ENCODE assay signal across 9 mouse cellular contexts in the genomic region with DNA sequence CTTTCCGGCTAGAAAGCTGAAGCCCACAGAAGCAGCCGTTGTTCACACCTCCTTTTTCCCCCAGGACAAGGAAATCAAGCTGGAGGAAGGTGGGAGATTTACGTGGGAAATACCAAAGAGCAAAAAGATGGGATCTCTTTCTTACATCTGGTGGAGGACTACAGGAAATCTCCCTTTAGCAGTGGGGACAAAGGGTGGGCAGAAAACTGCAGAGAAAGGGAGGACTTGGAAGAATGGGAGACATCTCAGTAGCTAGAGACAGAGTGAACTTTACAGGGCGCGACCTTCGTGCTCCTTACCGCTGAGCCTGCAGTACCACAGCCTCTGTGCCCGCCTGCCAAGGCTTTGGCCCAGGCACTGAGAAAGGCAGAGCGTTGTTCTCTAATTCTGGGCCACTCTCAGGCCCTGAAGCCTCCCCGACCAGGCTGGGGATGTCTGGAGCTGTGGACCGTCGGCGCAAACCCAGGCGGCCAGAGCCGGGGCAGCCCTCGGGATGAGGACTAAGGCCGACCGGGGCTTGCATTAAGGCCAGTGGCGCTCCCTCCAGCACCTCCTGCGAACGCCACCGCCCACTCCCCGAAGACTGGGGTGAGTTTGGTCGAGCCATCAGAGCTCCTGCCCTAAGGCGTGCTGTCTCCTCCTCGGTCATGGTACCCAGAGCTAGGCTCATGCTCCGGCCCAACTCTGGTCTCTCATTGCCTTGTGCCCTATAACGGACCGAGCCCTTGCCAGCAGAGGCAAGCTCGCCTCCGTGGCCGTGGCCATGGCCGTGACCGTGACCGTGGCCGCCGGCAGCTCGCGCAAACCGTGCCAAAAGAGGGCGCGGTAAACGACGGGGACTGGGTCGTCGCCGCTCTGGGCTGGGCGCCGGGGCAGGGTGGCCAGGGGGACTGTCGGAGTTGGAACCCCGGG. TPM values are rescaled to one million over a fixed set of nuclear protein-coding genes. Genes with fewer than 3 reads are reported as not detected.
DNase-seq lines count a peak whose midpoint lies in the region; ATAC-seq and TF ChIP-seq lines count a peak whose summit lies in the region.
"Had no signal": no experiment of that assay in that cellular context is flagged by ENCODE, and none has a peak within 500 bp of the region (broad histone marks: within the 10 kb centered on the region; RNA-seq: fewer than 3 reads in every experiment).

No protein-coding gene starts in this region.

- peak overlapping the region; percentile 48 for H3K9ac ChIP-seq in heart, adult 2 months (ENCODE audit: low read depth, low read length)
- no peak overlapping the region for H3K9ac ChIP-seq in forebrain, embryonic 11.5 days (ENCODE audit: low read length)
- H3K9ac ChIP-seq in liver, embryonic 13.5 days: no peak overlapping the region

- TF ChIP-seq POLR2A in heart, adult 2 months (IDR thresholded peaks at IDR 0.05; ENCODE audit: insufficient read depth, low read depth, low read length): no peak

- no peaks in the 10 kb centered on the region for H3K79me2 ChIP-seq in heart, adult 2 months (replicated peaks; ENCODE audit: control insufficient read depth, insufficient read depth, low read length)

- no peak for TF ChIP-seq CTCF in heart, adult 2 months (IDR thresholded peaks at IDR 0.05)

- DNase-seq in heart, adult 2 months: no peak
- no peak for DNase-seq in heart, adult 8-10 months (ENCODE audit: low spot score)
- DNase-seq in B cell, adult 2 months: peak; percentile 17 to 18
- DNase-seq in forebrain, embryonic 11.5 days (ENCODE audit: low spot score): peak; percentile 64
- DNase-seq in liver, embryonic 13.5 days: no peak
- no peak for DNase-seq in cerebellum, adult 9-10 months
- no peak for DNase-seq in urinary bladder, adult 2 months (ENCODE audit: low spot score)
- DNase-seq in cerebellum, adult 9-11 months: no peak

- H3K4me2 ChIP-seq in forebrain, embryonic 11.5 days (ENCODE audit: low read depth, low read length, severe bottlenecking): peak overlapping the region; percentile 58
- peak overlapping the region; percentile 55 for H3K4me2 ChIP-seq in liver, embryonic 13.5 days

- no peaks in the 10 kb centered on the region for H3K9me3 ChIP-seq in forebrain, embryonic 11.5 days (ENCODE audit: control insufficient read depth, low read length)
- no peaks in the 10 kb centered on the region for H3K9me3 ChIP-seq in liver, embryonic 13.5 days (replicated peaks)

- H3K4me3 ChIP-seq in heart, adult 2 months: peak overlapping the region; percentile 39
- H3K4me3 ChIP-seq in forebrain, embryonic 11.5 days (ENCODE audit: low read depth, low read length): peak overlapping the region; percentile 36
- H3K4me3 ChIP-seq in liver, embryonic 13.5 days (replicated peaks): peak overlapping the region; percentile 38

- peaks cover 3% of the 10 kb centered on the region for H3K4me1 ChIP-seq in heart, adult 2 months (ENCODE audit: control insufficient read depth, insufficient read depth, low read length)
- peaks cover 30% of the 10 kb centered on the region for H3K4me1 ChIP-seq in forebrain, embryonic 11.5 days (replicated peaks; ENCODE audit: control insufficient read depth, insufficient read depth, low read length)
- H3K4me1 ChIP-seq in liver, embryonic 13.5 days (replicated peaks): peaks cover 34% of the 10 kb centered on the region

- no peak for ATAC-seq in forebrain, embryonic 11.5 days (replicated peaks; ENCODE audit: low FRiP score)
- no peak for ATAC-seq in liver, embryonic 13.5 days (ENCODE audit: low read depth)

- H3K27ac ChIP-seq in heart, adult 2 months: no peak overlapping the region
- H3K27ac ChIP-seq in forebrain, embryonic 11.5 days (ENCODE audit: low read depth, low read length): no peak overlapping the region
- H3K27ac ChIP-seq in liver, embryonic 13.5 days: no peak overlapping the region

- no peak for TF ChIP-seq EP300 in heart, adult 2 months (IDR thresholded peaks at IDR 0.05; ENCODE audit: insufficient read depth, low read depth, low read length)

- H3K27me3 ChIP-seq in heart, adult 2 months (ENCODE audit: control insufficient read depth, insufficient read depth, low read length): peaks cover 14% of the 10 kb centered on the region
- H3K27me3 ChIP-seq in forebrain, embryonic 11.5 days (ENCODE audit: control insufficient read depth, insufficient read depth, low read length): peaks cover 83% of the 10 kb centered on the region
- H3K27me3 ChIP-seq in liver, embryonic 13.5 days: peaks cover 95% of the 10 kb centered on the region

- 26% methylated on average over 51 of the region's 51 CpGs for WGBS in heart, adult 2 months
- 3% methylated on average over 51 of the region's 51 CpGs for WGBS in forebrain, embryonic 11.5 days
- WGBS in liver, embryonic 13.5 days (ENCODE audit: insufficient replicate concordance): 11% methylated on average over 51 of the region's 51 CpGs

- intact Hi-C loops in heart, adult 2 months (cut with DNase I): loop anchor here (5.0 kb wide), 1 partner anchor 45 kb away; the partner anchor contains the start of gene Inafm2

- no peaks in the 10 kb centered on the region for H3K36me3 ChIP-seq in heart, adult 2 months (ENCODE audit: control insufficient read depth, insufficient read depth, low read length)
- H3K36me3 ChIP-seq in forebrain, embryonic 11.5 days (ENCODE audit: control insufficient read depth, insufficient read depth, low read length): no peaks in the 10 kb centered on the region
- H3K36me3 ChIP-seq in liver, embryonic 13.5 days: no peaks in the 10 kb centered on the region

RNA-seq across cellular contexts. Expression of gene Ankrd63, which starts 1.5 kb away (rescaled TPM):
- 1 to 10 TPM; 1.3 to 2.5 TPM for total RNA-seq in heart, adult 2 months (2021)
- polyA plus RNA-seq in heart, adult 2 months (2012; rRNA removed): 1.1 and 3.5 TPM in 2 replicates
- total RNA-seq in heart, adult 8-10 months (2022): 1 to 10 TPM; 1.0 to 3.1 (median 1.7) TPM
- not detected in 2 replicates for polyA plus RNA-seq in forebrain, embryonic 11.5 days (2014; fragmentation: Nextera tagmentation; extraction: Ambion mirVana)
- polyA plus RNA-seq in liver, embryonic 13.5 days (2015; fragmentation: Nextera tagmentation; extraction: Ambion mirVana): not detected in 2 replicates
- polyA plus RNA-seq in urinary bladder, adult 2 months (2012; rRNA removed): 0.69 and 0.93 TPM in 2 replicates

RNA-seq across cellular contexts. Expression of gene Plcb2, which starts 26.0 kb away (rescaled TPM):
- total RNA-seq in heart, adult 2 months (2021): 1 to 10 TPM; 2.5 to 2.6 TPM
- polyA plus RNA-seq in heart, adult 2 months (2012; rRNA removed): 2.4 and 2.7 TPM in 2 replicates
- total RNA-seq in heart, adult 8-10 months (2022): 1 to 10 TPM; 2.2 to 3.3 (median 2.5) TPM
- 0.33 and 0.45 TPM in 2 replicates for polyA plus RNA-seq in forebrain, embryonic 11.5 days (2014; fragmentation: Nextera tagmentation; extraction: Ambion mirVana)
- 1.6 and 1.7 TPM in 2 replicates for polyA plus RNA-seq in liver, embryonic 13.5 days (2015; fragmentation: Nextera tagmentation; extraction: Ambion mirVana)
- polyA plus RNA-seq in urinary bladder, adult 2 months (2012; rRNA removed): 2.6 and 3.0 TPM in 2 replicates
- polyA plus RNA-seq: C2C12 had no signal

RNA-seq across cellular contexts. Expression of gene Pak6, which starts 39.1 kb away (rescaled TPM):
- total RNA-seq in heart, adult 2 months (2021): 1 to 10 TPM; 6.1 to 8.1 TPM
- 11.1 and 12.7 TPM in 2 replicates for polyA plus RNA-seq in heart, adult 2 months (2012; rRNA removed)
- 10 to 100 TPM in 3 of 4 experiments, 1 to 10 TPM in 1; 7.5 to 13.4 (median 11.4) TPM for total RNA-seq in heart, adult 8-10 months (2022)
- polyA plus RNA-seq in forebrain, embryonic 11.5 days (2014; fragmentation: Nextera tagmentation; extraction: Ambion mirVana): 1.2 and 2.2 TPM in 2 replicates
- polyA plus RNA-seq in liver, embryonic 13.5 days (2015; fragmentation: Nextera tagmentation; extraction: Ambion mirVana): 0.65 and 1.0 TPM in 2 replicates
- 12.3 and 12.7 TPM in 2 replicates for polyA plus RNA-seq in urinary bladder, adult 2 months (2012; rRNA removed)

RNA-seq across cellular contexts. Expression of gene Inafm2, which starts 43.3 kb away (rescaled TPM):
- total RNA-seq in heart, adult 2 months (2021): 10 to 100 TPM; 31.8 to 34.9 TPM
- polyA plus RNA-seq in heart, adult 2 months (2012; rRNA removed): 8.8 and 16.3 TPM in 2 replicates
- total RNA-seq in heart, adult 8-10 months (2022): 10 to 100 TPM; 33.0 to 45.2 (median 33.9) TPM
- polyA plus RNA-seq in forebrain, embryonic 11.5 days (2014; fragmentation: Nextera tagmentation; extraction: Ambion mirVana): 28.6 and 30.4 TPM in 2 replicates
- polyA plus RNA-seq in liver, embryonic 13.5 days (2015; fragmentation: Nextera tagmentation; extraction: Ambion mirVana): 18.4 and 19.1 TPM in 2 replicates
- 35.9 and 38.5 TPM in 2 replicates for polyA plus RNA-seq in urinary bladder, adult 2 months (2012; rRNA removed)

Comparison
In these comparisons a context has a peak if more than half of its experiments do, and no peak if none do; other contexts are left out.
1. DNase-seq: peak in B cell, adult 2 months (2 of 2) and forebrain, embryonic 11.5 days (single experiment); none in heart, adult 2 months (0 of 2), heart, adult 8-10 months (single experiment), liver, embryonic 13.5 days (single experiment), cerebellum, adult 9-10 months (single experiment), urinary bladder, adult 2 months (single experiment) and cerebellum, adult 9-11 months (single experiment).
2. Peak in every context shown above with its lines, with median percentiles within 50 percentile points of each other: H3K4me3 ChIP-seq.